ENCODE assay signal across 21 mouse cellular contexts in the genomic region with DNA sequence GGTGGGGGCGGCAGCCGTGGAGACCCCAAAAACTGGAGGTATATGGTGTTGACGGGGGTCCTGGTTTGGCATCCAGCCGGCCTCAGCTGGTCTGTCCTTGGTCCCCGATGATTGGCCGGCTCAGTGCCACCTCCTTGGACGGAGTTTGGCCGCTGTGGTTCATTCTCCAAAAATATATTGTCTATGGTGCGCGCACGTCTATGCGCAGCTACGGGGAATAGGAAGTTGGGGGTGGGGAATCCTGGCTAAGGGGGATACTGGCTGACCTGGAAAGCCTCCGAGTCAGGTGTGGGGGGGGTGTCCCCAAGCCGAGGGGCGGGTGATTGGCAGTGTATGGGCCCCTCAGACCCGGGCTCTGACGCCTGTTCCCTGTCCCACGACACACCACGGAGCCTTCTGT. TPM values are rescaled to one million over a fixed set of nuclear protein-coding genes. Genes with fewer than 3 reads are reported as not detected.
A peak's percentile ranks its signal among the peaks of the same experiment; 100 is the strongest.
DNase-seq lines count a peak whose midpoint lies in the region; ATAC-seq and TF ChIP-seq lines count a peak whose summit lies in the region.
"Had no signal": no experiment of that assay in that cellular context is flagged by ENCODE, and none has a peak within 500 bp of the region (broad histone marks: within the 10 kb centered on the region; RNA-seq: fewer than 3 reads in every experiment).

No protein-coding gene starts in this region.

- no peaks in the 10 kb centered on the region for H3K36me3 ChIP-seq in heart, postnatal 0 days (replicated peaks; ENCODE audit: control insufficient read depth, insufficient read depth, low read length)
- no peaks in the 10 kb centered on the region for H3K36me3 ChIP-seq in heart, embryonic 10.5 days
- no peaks in the 10 kb centered on the region for H3K36me3 ChIP-seq in midbrain, embryonic 11.5 days (ENCODE audit: control insufficient read depth, insufficient read depth, low read length)
- H3K36me3 ChIP-seq in midbrain, embryonic 16.5 days (ENCODE audit: control insufficient read depth, insufficient read depth, low read length) = peaks cover 3% of the 10 kb centered on the region; the same call in 1 of the 2 replicates
- no peaks in the 10 kb centered on the region for H3K36me3 ChIP-seq in embryonic facial prominence, embryonic 10.5 days (replicated peaks)
- H3K36me3 ChIP-seq: limb, embryonic 13.5 days; neural tube, embryonic 12.5 days had no signal

- no peaks in the 10 kb centered on the region for H3K9me3 ChIP-seq in heart, postnatal 0 days (replicated peaks; ENCODE audit: control insufficient read depth, low read length)
- H3K9me3 ChIP-seq in heart, embryonic 10.5 days = no peaks in the 10 kb centered on the region
- H3K9me3 ChIP-seq in midbrain, embryonic 11.5 days (ENCODE audit: control insufficient read depth, low read length) = no peaks in the 10 kb centered on the region
- no peaks in the 10 kb centered on the region for H3K9me3 ChIP-seq in midbrain, embryonic 16.5 days (replicated peaks; ENCODE audit: control insufficient read depth, low read length, poor library complexity, severe bottlenecking)
- no peaks in the 10 kb centered on the region for H3K9me3 ChIP-seq in embryonic facial prominence, embryonic 10.5 days
- H3K9me3 ChIP-seq: limb, embryonic 13.5 days; neural tube, embryonic 12.5 days had no signal

- peak; percentile 28 for DNase-seq in cerebellum, adult 11-12 months
- no peak for DNase-seq in cerebellum, postnatal 36 days
- no peak for DNase-seq in heart, postnatal 0 days (ENCODE audit: low spot score)
- DNase-seq in heart, embryonic 10.5 days (ENCODE audit: low spot score) = no peak
- DNase-seq in midbrain, embryonic 11.5 days (ENCODE audit: low spot score, missing footprints) = peak; percentile 80
- DNase-seq in embryonic facial prominence, embryonic 10.5 days (ENCODE audit: low spot score) = peak; percentile 10
- DNase-seq in lung, postnatal 4 days = no peak
- DNase-seq: adrenal gland, postnatal 25 days; cerebellum, adult 9-11 months; heart, postnatal 10 days; kidney, adult 2 months; kidney, postnatal 36 days; lung, postnatal 36 days had no signal

- WGBS in heart, postnatal 0 days = 24% methylated on average over 20 of the region's 20 CpGs
- whole genome bisulfite sequencing in heart, embryonic 10.5 days = 31% methylated on average over 20 of the region's 20 CpGs
- WGBS in midbrain, embryonic 11.5 days = 27% methylated on average over 20 of the region's 20 CpGs
- WGBS in midbrain, embryonic 16.5 days = 33% methylated on average over 20 of the region's 20 CpGs
- WGBS in embryonic facial prominence, embryonic 10.5 days = 27% methylated on average over 20 of the region's 20 CpGs

- TF ChIP-seq EP300 in heart, postnatal 0 days (IDR thresholded peaks at IDR 0.05; ENCODE audit: low read depth) = no peak

- no peaks in the 10 kb centered on the region for H3K4me1 ChIP-seq in heart, postnatal 0 days (ENCODE audit: control insufficient read depth, insufficient read depth)
- H3K4me1 ChIP-seq in heart, embryonic 10.5 days = peaks cover 21% of the 10 kb centered on the region
- peaks cover 8% of the 10 kb centered on the region for H3K4me1 ChIP-seq in midbrain, embryonic 11.5 days (ENCODE audit: control insufficient read depth, insufficient read depth, low read length)
- H3K4me1 ChIP-seq in midbrain, embryonic 16.5 days (ENCODE audit: control insufficient read depth, insufficient read depth, low read length) = peaks cover 6% of the 10 kb centered on the region; the same call in 1 of the 2 replicates
- H3K4me1 ChIP-seq in embryonic facial prominence, embryonic 10.5 days = peaks cover 30% of the 10 kb centered on the region

- H3K4me3 ChIP-seq in heart, postnatal 0 days (ENCODE audit: low read depth, low read length) = 0 out of 2 replicates have a peak overlapping the region, but pooled peaks have one; percentile 9
- no peak overlapping the region for H3K4me3 ChIP-seq in heart, embryonic 10.5 days
- H3K4me3 ChIP-seq in midbrain, embryonic 11.5 days (ENCODE audit: low read depth, low read length) = no peak overlapping the region
- H3K4me3 ChIP-seq in midbrain, embryonic 16.5 days (ENCODE audit: low read depth, low read length) = no peak overlapping the region
- no peak overlapping the region for H3K4me3 ChIP-seq in embryonic facial prominence, embryonic 10.5 days
- H3K4me3 ChIP-seq: erythroblast, embryonic 14.5 days; limb, embryonic 13.5 days; neural tube, embryonic 12.5 days had no signal

- peaks cover 96% of the 10 kb centered on the region for H3K27me3 ChIP-seq in heart, postnatal 0 days (ENCODE audit: control insufficient read depth, insufficient read depth, low read length)
- peaks cover 98% of the 10 kb centered on the region for H3K27me3 ChIP-seq in heart, embryonic 10.5 days (ENCODE audit: insufficient read depth, poor library complexity, severe bottlenecking)
- peaks cover 54% of the 10 kb centered on the region for H3K27me3 ChIP-seq in midbrain, embryonic 11.5 days (ENCODE audit: control insufficient read depth, insufficient read depth, low read length)
- H3K27me3 ChIP-seq in midbrain, embryonic 16.5 days (ENCODE audit: control insufficient read depth, insufficient read depth, low read depth, low read length) = peaks cover 9% of the 10 kb centered on the region
- peaks cover 100% of the 10 kb centered on the region for H3K27me3 ChIP-seq in embryonic facial prominence, embryonic 10.5 days (replicated peaks; ENCODE audit: low read depth, poor library complexity, severe bottlenecking)

- no peak for TF ChIP-seq CTCF in heart, postnatal 0 days (IDR thresholded peaks at IDR 0.05; ENCODE audit: low read depth)

- no peak overlapping the region for H3K9ac ChIP-seq in heart, postnatal 0 days (replicated peaks; ENCODE audit: low read depth, low read length)
- no peak overlapping the region for H3K9ac ChIP-seq in midbrain, embryonic 11.5 days (ENCODE audit: low read length)
- no peak overlapping the region for H3K9ac ChIP-seq in midbrain, embryonic 16.5 days (ENCODE audit: low read depth, low read length)
- H3K9ac ChIP-seq: limb, embryonic 13.5 days; liver, postnatal 0 days; neural tube, embryonic 12.5 days had no signal

- ATAC-seq in heart, postnatal 0 days (ENCODE audit: insufficient read depth, low read depth) = no peak
- no peak for ATAC-seq in midbrain, embryonic 11.5 days (ENCODE audit: low FRiP score)
- no peak for ATAC-seq in midbrain, embryonic 16.5 days
- ATAC-seq: activated CD4-positive, CD25-positive, alpha-beta regulatory T cell, adult 4 months; forebrain, embryonic 16.5 days; hindbrain, postnatal 0 days; liver, postnatal 0 days had no signal

- no peak overlapping the region for H3K27ac ChIP-seq in heart, postnatal 0 days (ENCODE audit: low read depth)
- no peak overlapping the region for H3K27ac ChIP-seq in heart, embryonic 10.5 days
- no peak overlapping the region for H3K27ac ChIP-seq in midbrain, embryonic 11.5 days (ENCODE audit: low read depth, low read length)
- H3K27ac ChIP-seq in midbrain, embryonic 16.5 days (ENCODE audit: low read length) = no peak overlapping the region
- H3K27ac ChIP-seq in embryonic facial prominence, embryonic 10.5 days (replicated peaks) = no peak overlapping the region
- H3K27ac ChIP-seq: hindbrain, postnatal 0 days; limb, embryonic 13.5 days; neural tube, embryonic 12.5 days had no signal

- peak overlapping the region; percentile 12; the same call in 1 of the 2 replicates for H3K4me2 ChIP-seq in heart, postnatal 0 days (ENCODE audit: low read depth, low read length)
- H3K4me2 ChIP-seq in midbrain, embryonic 11.5 days = no peak overlapping the region
- no peak overlapping the region for H3K4me2 ChIP-seq in midbrain, embryonic 16.5 days (ENCODE audit: low read length)
- H3K4me2 ChIP-seq: limb, embryonic 13.5 days; neural tube, embryonic 12.5 days had no signal

RNA-seq across cellular contexts. Expression of gene Nfic, which starts 5.0 kb away (rescaled TPM):
- 24.6 and 47.6 TPM in 2 replicates for total RNA-seq in heart, postnatal 0 days (2014; rRNA removed; ENCODE audit: low replicate concordance)
- polyA plus RNA-seq in heart, postnatal 0 days (2015; fragmentation: Nextera tagmentation; extraction: Ambion mirVana) = 73.7 and 77.9 TPM in 2 replicates
- polyA plus RNA-seq in heart, embryonic 10.5 days (2016; fragmentation: Nextera tagmentation; extraction: Ambion mirVana) = 23.0 and 24.3 TPM in 2 replicates
- polyA plus RNA-seq in midbrain, embryonic 11.5 days (2014; fragmentation: Nextera tagmentation; extraction: Ambion mirVana) = 6.6 and 6.9 TPM in 2 replicates
- polyA plus RNA-seq in midbrain, embryonic 16.5 days (2015; fragmentation: Nextera tagmentation; extraction: Ambion mirVana) = 15.4 and 17.2 TPM in 2 replicates
- polyA plus RNA-seq in embryonic facial prominence, embryonic 10.5 days (2016; fragmentation: Nextera tagmentation; extraction: Ambion mirVana) = 12.5 and 20.2 TPM in 2 replicates

RNA-seq across cellular contexts. Expression of gene Celf5, which starts 22.0 kb away (rescaled TPM):
- not detected in 2 replicates for total RNA-seq in heart, postnatal 0 days (2014; rRNA removed; ENCODE audit: low replicate concordance)
- polyA plus RNA-seq in heart, postnatal 0 days (2015; fragmentation: Nextera tagmentation; extraction: Ambion mirVana) = 0.07 and 0.08 TPM in 2 replicates
- 0.10 and 0.18 TPM in 2 replicates for polyA plus RNA-seq in heart, embryonic 10.5 days (2016; fragmentation: Nextera tagmentation; extraction: Ambion mirVana)
- 10.0 and 13.1 TPM in 2 replicates for polyA plus RNA-seq in midbrain, embryonic 11.5 days (2014; fragmentation: Nextera tagmentation; extraction: Ambion mirVana)
- 88.3 and 103 TPM in 2 replicates for polyA plus RNA-seq in midbrain, embryonic 16.5 days (2015; fragmentation: Nextera tagmentation; extraction: Ambion mirVana)
- 1.2 and 2.3 TPM in 2 replicates for polyA plus RNA-seq in embryonic facial prominence, embryonic 10.5 days (2016; fragmentation: Nextera tagmentation; extraction: Ambion mirVana)
- polyA plus RNA-seq: erythroblast, embryonic 14.5 days; liver, postnatal 0 days had no signal

RNA-seq across cellular contexts. Expression of gene Ncln, which starts 35.7 kb away (rescaled TPM):
- total RNA-seq in heart, postnatal 0 days (2014; rRNA removed; ENCODE audit: low replicate concordance) = 88.5 and 91.5 TPM in 2 replicates
- 27.1 and 30.5 TPM in 2 replicates for polyA plus RNA-seq in heart, postnatal 0 days (2015; fragmentation: Nextera tagmentation; extraction: Ambion mirVana)
- polyA plus RNA-seq in heart, embryonic 10.5 days (2016; fragmentation: Nextera tagmentation; extraction: Ambion mirVana) = 75.3 and 86.1 TPM in 2 replicates
- 40.4 and 44.5 TPM in 2 replicates for polyA plus RNA-seq in midbrain, embryonic 11.5 days (2014; fragmentation: Nextera tagmentation; extraction: Ambion mirVana)
- polyA plus RNA-seq in midbrain, embryonic 16.5 days (2015; fragmentation: Nextera tagmentation; extraction: Ambion mirVana) = 61.1 and 61.3 TPM in 2 replicates
- 85.2 and 94.3 TPM in 2 replicates for polyA plus RNA-seq in embryonic facial prominence, embryonic 10.5 days (2016; fragmentation: Nextera tagmentation; extraction: Ambion mirVana)

RNA-seq across cellular contexts. Expression of gene S1pr4, which starts 39.5 kb away (rescaled TPM):
- 0.66 TPM in 1 of 2 replicates, not detected in the other for total RNA-seq in heart, postnatal 0 days (2014; rRNA removed; ENCODE audit: low replicate concordance)
- 0.34 and 0.43 TPM in 2 replicates for polyA plus RNA-seq in heart, postnatal 0 days (2015; fragmentation: Nextera tagmentation; extraction: Ambion mirVana)
- 0.46 and 0.83 TPM in 2 replicates for polyA plus RNA-seq in heart, embryonic 10.5 days (2016; fragmentation: Nextera tagmentation; extraction: Ambion mirVana)
- polyA plus RNA-seq in midbrain, embryonic 11.5 days (2014; fragmentation: Nextera tagmentation; extraction: Ambion mirVana) = 0.37 and 0.43 TPM in 2 replicates
- 0.44 and 0.58 TPM in 2 replicates for polyA plus RNA-seq in midbrain, embryonic 16.5 days (2015; fragmentation: Nextera tagmentation; extraction: Ambion mirVana)
- polyA plus RNA-seq in embryonic facial prominence, embryonic 10.5 days (2016; fragmentation: Nextera tagmentation; extraction: Ambion mirVana) = 0.28 and 0.51 TPM in 2 replicates

Comparison
In these comparisons a context has a peak if more than half of its experiments do, and no peak if none do; other contexts are left out.
1. DNase-seq: peak in cerebellum, adult 11-12 months (single experiment), midbrain, embryonic 11.5 days (single experiment) and embryonic facial prominence, embryonic 10.5 days (single experiment); none in cerebellum, postnatal 36 days (0 of 2), heart, postnatal 0 days (single experiment), heart, embryonic 10.5 days (single experiment) and lung, postnatal 4 days (0 of 2).